In the genomic region with DNA sequence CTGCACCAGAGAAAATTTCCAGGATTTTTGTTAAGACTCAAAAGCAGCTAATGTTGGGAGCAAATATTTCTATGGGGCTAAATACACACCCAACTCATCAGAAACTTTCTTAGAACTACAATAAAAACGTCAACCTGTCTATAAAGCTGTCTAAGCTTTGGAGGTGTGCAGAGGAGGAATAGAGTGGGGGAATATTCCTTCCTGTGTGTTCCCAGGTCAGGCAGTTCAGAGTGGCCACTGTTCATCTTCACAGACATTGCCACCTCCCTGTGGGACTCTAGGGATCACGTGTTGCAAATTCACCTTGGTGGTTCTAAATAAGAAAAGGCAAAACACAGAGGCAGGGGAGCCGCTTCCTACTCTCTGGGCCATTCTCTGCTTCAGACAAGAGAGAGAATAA, we compare ENCODE assay signal across 21 mouse cellular contexts.
"Had no signal": no experiment of that assay in that cellular context is flagged by ENCODE, and none has a peak within 500 bp of the region (broad histone marks: within the 10 kb centered on the region; RNA-seq: fewer than 3 reads in every experiment).

No protein-coding gene starts in this region.

- H3K4me1 ChIP-seq: liver, embryonic 12.5 days had no signal

- ATAC-seq: liver, embryonic 12.5 days; midbrain, embryonic 15.5 days had no signal

- H3K27me3 ChIP-seq: limb, embryonic 13.5 days; liver, embryonic 12.5 days; liver, embryonic 15.5 days; lung, embryonic 15.5 days; megakaryocyte, embryonic 14.5 days; midbrain, embryonic 15.5 days; neural tube, embryonic 12.5 days; neural tube, embryonic 15.5 days had no signal

- H3K4me3 ChIP-seq: limb, embryonic 13.5 days; liver, embryonic 12.5 days; liver, embryonic 15.5 days; lung, embryonic 15.5 days; megakaryocyte, embryonic 14.5 days; midbrain, embryonic 12.5 days; midbrain, embryonic 15.5 days; neural tube, embryonic 12.5 days; neural tube, embryonic 15.5 days had no signal

- H3K36me3 ChIP-seq: liver, embryonic 12.5 days; liver, embryonic 15.5 days; midbrain, embryonic 12.5 days; midbrain, embryonic 15.5 days; neural tube, embryonic 12.5 days; neural tube, embryonic 15.5 days had no signal

- H3K27ac ChIP-seq: kidney, postnatal 0 days; limb, embryonic 13.5 days; liver, embryonic 12.5 days; liver, embryonic 15.5 days; lung, embryonic 15.5 days; midbrain, embryonic 12.5 days; midbrain, embryonic 15.5 days; neural tube, embryonic 12.5 days; neural tube, embryonic 15.5 days had no signal

- H3K9me3 ChIP-seq: limb, embryonic 13.5 days; liver, embryonic 12.5 days; liver, embryonic 15.5 days; lung, embryonic 15.5 days; megakaryocyte, embryonic 14.5 days; midbrain, embryonic 12.5 days; midbrain, embryonic 15.5 days; neural tube, embryonic 12.5 days; neural tube, embryonic 15.5 days had no signal

- H3K9ac ChIP-seq: limb, embryonic 13.5 days; liver, embryonic 12.5 days; liver, embryonic 15.5 days; lung, embryonic 15.5 days; midbrain, embryonic 12.5 days; midbrain, embryonic 15.5 days; neural tube, embryonic 12.5 days; neural tube, embryonic 15.5 days had no signal

- H3K4me2 ChIP-seq: limb, embryonic 13.5 days; liver, embryonic 12.5 days; liver, embryonic 15.5 days; lung, embryonic 15.5 days; midbrain, embryonic 12.5 days; midbrain, embryonic 15.5 days; neural tube, embryonic 12.5 days; neural tube, embryonic 15.5 days had no signal

- DNase-seq: kidney, adult 11 months; kidney, adult 8-10 months; kidney, postnatal 4 days; left cerebral cortex, postnatal 4 days; liver; lung, adult 18-20 months; lung, postnatal 10 days; lung, postnatal 36 days; retina, postnatal 1 day; thymus, adult 18-20 months; thymus, postnatal 36 days had no signal
